Mouse (Mus musculus) stomach, postnatal 0 days (tissue): Measurements from ENCODE around the gene Msi2.

ENCODE experiments used
- CTCF ChIP-seq: IDR thresholded peaks from 2 replicates; pipeline ENCODE4 v1.5.1; 2016; ENCODE audit warnings: antibody characterized with exemption, low read depth, mild to moderate bottlenecking, moderate library complexity
- EP300 ChIP-seq: optimal IDR thresholded peaks from 2 replicates; pipeline ENCODE3; 2016; ENCODE audit warnings: antibody characterized with exemption

DNA sequence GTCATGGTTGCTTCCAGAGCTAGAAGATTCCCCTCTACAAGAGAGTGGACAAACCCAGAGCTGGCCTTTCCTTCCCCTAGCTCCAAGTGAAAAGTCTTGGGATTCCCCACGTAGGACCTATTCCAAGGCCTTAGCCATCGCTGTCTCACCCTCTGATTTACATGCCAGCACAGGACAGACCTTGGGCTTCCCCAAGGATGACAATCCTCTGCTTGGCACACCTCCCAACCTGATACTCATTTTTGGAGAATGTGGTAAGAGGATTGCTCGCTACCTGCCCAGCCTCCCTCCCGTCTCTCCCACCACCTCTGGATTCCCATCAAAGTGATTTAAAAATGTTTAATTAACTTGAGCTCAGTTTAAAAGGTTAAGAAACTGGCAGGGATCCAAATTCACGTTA, 372.2 kb downstream of the Msi2 start:
- TF ChIP-seq CTCF, result no peak
- TF ChIP-seq EP300, result no peak
